Mouse (Mus musculus) MEL (cell line): ENCODE data around the gene Rpl35. TPM values are rescaled to one million over a fixed set of nuclear protein-coding genes. Genes with fewer than 3 reads are reported as not detected.

Source experiments
- DNase-seq: peaks from one replicate; pipeline ENCODE4 v3.0.0; 2011; ENCODE audit warnings: low read depth, low spot score
- H3K27ac ChIP-seq: 2 replicates; pipeline ENCODE4 v1.5.1; 2012; ENCODE audit warnings: low read depth, mild to moderate bottlenecking, control low read depth, low read length, moderate library complexity; ENCODE audit not compliant: control insufficient read depth
- H3K27me3 ChIP-seq, 2 experiments: fragments of 150-350 bp in 1 of 2; sonication (generic) in 1 of 2; 2 replicates each; pipeline ENCODE4 v1.6.1; 2012; ENCODE audit warnings: low read length in 2 of 2, mild to moderate bottlenecking in 2 of 2, improper control_type of control experiment in 1 of 2, moderate library complexity in 1 of 2; ENCODE audit not compliant: insufficient read depth in 2 of 2, control insufficient read depth in 1 of 2
- H3K36me3 ChIP-seq, 2 experiments: 2 replicates each; pipeline ENCODE4 v1.6.1; 2012 to 2014; ENCODE audit warnings: low read length in 2 of 2, improper control_type of control experiment in 1 of 2, inconsistent platforms in 1 of 2, mild to moderate bottlenecking in 1 of 2; ENCODE audit not compliant: insufficient read depth in 2 of 2, control insufficient read depth in 1 of 2
- H3K4me1 ChIP-seq, 2 experiments: fragments of 150-350 bp in 1 of 2; sonication (generic) in 1 of 2; 2 replicates each; pipeline ENCODE4 v1.6.1; 2012; ENCODE audit warnings: low read length in 2 of 2, improper control_type of control experiment in 1 of 2, mild to moderate bottlenecking in 1 of 2; ENCODE audit not compliant: insufficient read depth in 2 of 2, control insufficient read depth in 1 of 2
- H3K4me3 ChIP-seq, 2 experiments: fragments of 150-350 bp in 1 of 2; sonication (generic) in 1 of 2; 2 replicates each; pipeline ENCODE4 v1.5.1; 2012; ENCODE audit warnings: low read depth in 2 of 2, low read length in 2 of 2, mild to moderate bottlenecking in 2 of 2, moderate library complexity in 2 of 2, control low read depth in 1 of 2, improper control_type of control experiment in 1 of 2; ENCODE audit not compliant: control insufficient read depth in 1 of 2, insufficient read depth in 1 of 2
- H3K79me2 ChIP-seq: 2 replicates; pipeline ENCODE4 v1.6.1; 2012; ENCODE audit warnings: mild to moderate bottlenecking, low read length, moderate library complexity; ENCODE audit not compliant: control insufficient read depth, poor library complexity, insufficient read depth
- H3K9ac ChIP-seq: 2 replicates; pipeline ENCODE4 v1.6.1; 2012; ENCODE audit warnings: low read depth, mild to moderate bottlenecking, control low read depth, low read length, moderate library complexity; ENCODE audit not compliant: control insufficient read depth, poor library complexity, severe bottlenecking
- H3K9me3 ChIP-seq: fragments of 150-350 bp; sonication (generic); replicated peaks from 2 replicates; pipeline ENCODE4 v1.6.1; 2012; ENCODE audit warnings: mild to moderate bottlenecking, low read length, improper control_type of control experiment, moderate library complexity; ENCODE audit not compliant: insufficient read depth
- CTCF ChIP-seq, 3 experiments: IDR thresholded peaks in 2 of 3; conservative IDR thresholded peaks in 1 of 3; 2 replicates each; pipeline ENCODE4 v1.5.1; 2011 to 2012; ENCODE audit warnings: low read length in 3 of 3, low read depth in 2 of 3, mild to moderate bottlenecking in 2 of 3, improper control_type of control experiment in 1 of 3, inconsistent platforms in 1 of 3, mixed read lengths in 1 of 3, moderate library complexity in 1 of 3; ENCODE audit not compliant: control insufficient read depth in 1 of 3, insufficient read depth in 1 of 3, poor library complexity in 1 of 3, severe bottlenecking in 1 of 3
- E2F4 ChIP-seq: IDR thresholded peaks from 2 replicates; pipeline ENCODE4 v1.6.1; 2011; ENCODE audit warnings: low read depth, low read length, improper control_type of control experiment, borderline replicate concordance
- GABPA ChIP-seq: IDR thresholded peaks from 2 replicates; pipeline ENCODE4 v1.6.1; 2012; ENCODE audit warnings: low read depth, mild to moderate bottlenecking, inconsistent platforms, low read length, improper control_type of control experiment, moderate library complexity
- HCFC1 ChIP-seq: IDR thresholded peaks from 2 replicates; pipeline ENCODE4 v1.6.1; 2012; ENCODE audit warnings: low read depth, mild to moderate bottlenecking, inconsistent platforms, low read length, improper control_type of control experiment, moderate library complexity
- KAT2A ChIP-seq: conservative IDR thresholded peaks from 2 replicates; pipeline ENCODE4 v1.6.1; 2012; ENCODE audit warnings: low read depth, low read length, improper control_type of control experiment, inconsistent platforms
- MAX ChIP-seq: IDR thresholded peaks from 2 replicates; pipeline ENCODE4 v1.6.1; 2011; ENCODE audit warnings: low read length, improper control_type of control experiment
- MYB ChIP-seq: IDR thresholded peaks from 2 replicates; pipeline ENCODE4 v1.6.1; 2011; ENCODE audit warnings: mild to moderate bottlenecking, low read depth, low read length, improper control_type of control experiment
- NELFE ChIP-seq: IDR thresholded peaks from 2 replicates; pipeline ENCODE4 v1.6.1; 2011; ENCODE audit warnings: low read depth, low read length, improper control_type of control experiment
- NRF1 ChIP-seq: IDR thresholded peaks from 2 replicates; pipeline ENCODE4 v1.6.1; 2014; ENCODE audit warnings: low read depth, mild to moderate bottlenecking, inconsistent platforms, low read length, improper control_type of control experiment, moderate library complexity; ENCODE audit not compliant: poor library complexity, insufficient read depth, severe bottlenecking
- POLR2AphosphoS5 ChIP-seq: IDR thresholded peaks from 2 replicates; pipeline ENCODE4 v1.6.1; 2012; ENCODE audit warnings: low read depth, borderline replicate concordance, mild to moderate bottlenecking, inconsistent platforms, low read length, moderate library complexity, mixed read lengths
- RCOR1 ChIP-seq: IDR thresholded peaks from 2 replicates; pipeline ENCODE4 v1.6.1; 2012; ENCODE audit warnings: low read depth, mild to moderate bottlenecking, inconsistent platforms, low read length, improper control_type of control experiment
- SIN3A ChIP-seq: IDR thresholded peaks from 2 replicates; pipeline ENCODE4 v1.6.1; 2012; ENCODE audit warnings: low read length, improper control_type of control experiment, inconsistent platforms
- SMC3 ChIP-seq: IDR thresholded peaks from 2 replicates; pipeline ENCODE4 v1.6.1; 2011; ENCODE audit warnings: low read depth, low read length, improper control_type of control experiment
- TAL1 ChIP-seq: IDR thresholded peaks from 2 replicates; pipeline ENCODE4 v1.6.1; 2012; ENCODE audit warnings: mild to moderate bottlenecking, inconsistent platforms, low read length, moderate library complexity, mixed read lengths
- TBP ChIP-seq: IDR thresholded peaks from 2 replicates; pipeline ENCODE4 v1.8.0; 2011; ENCODE audit warnings: low read depth, low read length, improper control_type of control experiment
- TCF12 ChIP-seq: IDR thresholded peaks from 2 replicates; pipeline ENCODE4 v1.6.1; 2014; ENCODE audit warnings: low read depth, mild to moderate bottlenecking, inconsistent platforms, low read length, improper control_type of control experiment, moderate library complexity
- UBTF ChIP-seq: IDR thresholded peaks from 2 replicates; pipeline ENCODE4 v1.6.1; 2012; ENCODE audit warnings: low read depth, mild to moderate bottlenecking, inconsistent platforms, low read length, improper control_type of control experiment, moderate library complexity, borderline replicate concordance; ENCODE audit not compliant: insufficient read depth
- USF1 ChIP-seq: IDR thresholded peaks from 2 replicates; pipeline ENCODE4 v1.6.1; 2014; ENCODE audit warnings: low read depth, mild to moderate bottlenecking, inconsistent platforms, low read length, improper control_type of control experiment, moderate library complexity
- ZKSCAN1 ChIP-seq: IDR thresholded peaks from 2 replicates; pipeline ENCODE4 v1.6.1; 2012; ENCODE audit warnings: low read depth, mild to moderate bottlenecking, inconsistent platforms, low read length, improper control_type of control experiment, moderate library complexity
- polyA plus RNA-seq, 2 experiments: library from polyadenylated mRNA; stranded (reverse) in 1 of 2; unstranded in 1 of 2; fragments of >175 nt in 1 of 2; fragments of >200 nt in 1 of 2; gene quantifications; 2 replicates each; pipeline versions ENCODE4 v1.2.1 to v1.2.4; 2012; ENCODE audit warnings: low replicate concordance in 2 of 2, low read depth in 1 of 2; ENCODE audit not compliant: insufficient read length in 2 of 2, insufficient read depth in 1 of 2, missing spikeins in 1 of 2
- total RNA-seq: library from RNA; depleted of rRNA; stranded (reverse); fragments of 300-350 nt; gene quantifications from 2 replicates; pipeline ENCODE4 v1.2.3, GENCODE M21; 2012

Gene Rpl35
- total and polyA plus RNA-seq, 3 experiments, result 930 to 1,814 TPM; not detected in 1

GRCm38 (mm10) chr2:38957671-38958223 is 47.7 kb downstream of the Rpl35 start:
- Histone ChIP-seq H3K27ac (no peak overlapping the region), H3K79me2 (no peaks in the 10 kb centered on the region), H3K27me3 (no peaks in the 10 kb centered on the region), H3K4me3 (no peak overlapping the region), H3K4me1 (no peaks in the 10 kb centered on the region), H3K36me3 (no peaks in the 10 kb centered on the region), H3K9me3 (no peaks in the 10 kb centered on the region), H3K9ac (no peak overlapping the region)
- TF ChIP-seq MAX (no peak), UBTF (no peak), RCOR1 (no peak), USF1 (no peak), SIN3A (no peak), GABPA (no peak), TBP (no peak), NRF1 (no peak), CTCF (IDR thresholded peaks at IDR 0.05 in 2 of 3, conservative IDR thresholded peaks at IDR 0.05 in 1 of 3; ENCODE audit: control insufficient read depth in 1 of 3, insufficient read depth in 1 of 3, low read depth in 2 of 3, low read length in 3 of 3, poor library complexity in 1 of 3, severe bottlenecking in 1 of 3) (no peak)
- no peak for DNase-seq

GRCm38 (mm10) chr2:38956062-38956461 is 49.4 kb downstream of the Rpl35 start:
- no peaks in the 10 kb centered on the region for H3K27me3 ChIP-seq
- H3K9me3 ChIP-seq, result no peaks in the 10 kb centered on the region
- no peak for TF ChIP-seq HCFC1
- TF ChIP-seq NELFE, result no peak
- no peak for TF ChIP-seq E2F4
- no peak for TF ChIP-seq SMC3
- TF ChIP-seq TCF12, result no peak
- TF ChIP-seq KAT2A, result no peak
- no peak for TF ChIP-seq POLR2AphosphoS5
- no peak for TF ChIP-seq ZKSCAN1
- no peak for TF ChIP-seq TAL1
- TF ChIP-seq MYB, result no peak
- TF ChIP-seq RCOR1, result no peak
- no peak overlapping the region for H3K27ac ChIP-seq
- peaks cover 0 to 3% of the 10 kb centered on the region in 2 experiments; a peak in 2 of 4 replicates for H3K4me1 ChIP-seq
- H3K4me3 ChIP-seq, result no peak overlapping the region
- H3K36me3 ChIP-seq, result no peaks in the 10 kb centered on the region
- H3K79me2 ChIP-seq, result no peaks in the 10 kb centered on the region
- no peak for DNase-seq
- no peak overlapping the region for H3K9ac ChIP-seq
